Mouse (Mus musculus) erythroblast, embryonic 14.5 days (primary cell): Measurements from ENCODE around the gene Exosc10.

ENCODE experiments used
- GATA1 ChIP-seq: IDR thresholded peaks from 2 replicates; pipeline ENCODE4 v1.6.1; 2012; ENCODE audit warnings: low read length, inconsistent platforms, mixed read lengths
- TAL1 ChIP-seq: IDR thresholded peaks from 3 replicates; pipeline ENCODE4 v1.6.1; 2012; ENCODE audit warnings: low read length, inconsistent platforms, mixed read lengths

- no peak for TF ChIP-seq GATA1
- no peak for TF ChIP-seq TAL1
Observed at GRCm38 (mm10) chr4:148530351-148530750, 27.9 kb upstream of the Exosc10 start.
